Mouse (Mus musculus): ENCODE results near the gene D330045A20Rik.
"Not testable (repeated sequence)": the region's sequence is repeated elsewhere in the genome, so short reads cannot be mapped to it uniquely, and the experiment has no call there.

The D330045A20Rik gene

GRCm38 (mm10) chrX:139480022-139480894, at the start of gene D330045A20Rik:
D330045A20Rik (plus strand) TSS chrX:139480367.
- DNase-seq (ENCODE audit: low spot score in 2 of 2), result no peak

GRCm38 (mm10) chrX:139432550-139432949, 47.6 kb upstream of the D330045A20Rik start:
- no peak for DNase-seq (ENCODE audit: low spot score in 2 of 2)

GRCm38 (mm10) chrX:139435202-139435601, 45.0 kb upstream of the D330045A20Rik start:
- DNase-seq (ENCODE audit: low spot score in 2 of 2), result no peak

GRCm38 (mm10) chrX:139441057-139441456, 39.1 kb upstream of the D330045A20Rik start:
- not testable (repeated sequence) for DNase-seq (ENCODE audit: low spot score in 2 of 2)

GRCm38 (mm10) chrX:139456812-139457211, 23.4 kb upstream of the D330045A20Rik start:
- no peak for DNase-seq (ENCODE audit: low spot score in 2 of 2)

- no peak for DNase-seq (ENCODE audit: low spot score in 2 of 2)
These were observed 1.9 kb downstream of the D330045A20Rik start for GRCm38 (mm10) chrX:139482083-139482482.

GRCm38 (mm10) chrX:139484974-139485373, 4.8 kb downstream of the D330045A20Rik start:
- no peak for DNase-seq (ENCODE audit: low spot score in 2 of 2)

GRCm38 (mm10) chrX:139516156-139516555, 36.0 kb downstream of the D330045A20Rik start:
- DNase-seq (ENCODE audit: low spot score in 2 of 2), result no peak

GRCm38 (mm10) chrX:139519251-139519650, 39.1 kb downstream of the D330045A20Rik start:
- DNase-seq (ENCODE audit: low spot score in 2 of 2), result no peak

GRCm38 (mm10) chrX:139524303-139525091, 44.3 kb downstream of the D330045A20Rik start:
- DNase-seq (ENCODE audit: low spot score in 2 of 2), result no peak

- no peak for DNase-seq (ENCODE audit: low spot score in 2 of 2)
These were observed 45.6 kb downstream of the D330045A20Rik start for GRCm38 (mm10) chrX:139525724-139526123.

- no peak for DNase-seq (ENCODE audit: low spot score in 2 of 2)
These were observed 46.8 kb downstream of the D330045A20Rik start for GRCm38 (mm10) chrX:139526984-139527383.

GRCm38 (mm10) chrX:139529678-139530077, 49.5 kb downstream of the D330045A20Rik start:
- no peak for DNase-seq (ENCODE audit: low spot score in 2 of 2)

GRCm38 (mm10) chrX:139532293-139532692, 52.1 kb downstream of the D330045A20Rik start:
- DNase-seq (ENCODE audit: low spot score in 2 of 2), result no peak

- no peak for DNase-seq (ENCODE audit: low spot score in 2 of 2)
These were observed 57.7 kb downstream of the D330045A20Rik start for GRCm38 (mm10) chrX:139537641-139538397.

GRCm38 (mm10) chrX:139543726-139544125, 63.6 kb downstream of the D330045A20Rik start:
- no peak for DNase-seq (ENCODE audit: low spot score in 2 of 2)

- DNase-seq (ENCODE audit: low spot score in 2 of 2), result no peak
These were observed 70.3 kb downstream of the D330045A20Rik start for GRCm38 (mm10) chrX:139550456-139550855.

- DNase-seq (ENCODE audit: low spot score in 2 of 2), result no peak
These were observed 71.9 kb downstream of the D330045A20Rik start for GRCm38 (mm10) chrX:139552090-139552489.

GRCm38 (mm10) chrX:139562255-139562924, 82.2 kb downstream of the D330045A20Rik start:
- no peak for DNase-seq (ENCODE audit: low spot score in 2 of 2)

GRCm38 (mm10) chrX:139562925-139563461, 82.8 kb downstream of the D330045A20Rik start, which contains the start of gene Rnf128:
Rnf128 (plus strand) TSS chrX:139563316.
- DNase-seq (ENCODE audit: low spot score in 2 of 2), result no peak

GRCm38 (mm10) chrX:139570054-139570453, 89.9 kb downstream of the D330045A20Rik start:
- no peak for DNase-seq (ENCODE audit: low spot score in 2 of 2)
